Mouse (Mus musculus): ENCODE data around the gene Aven. TPM values are rescaled to one million over a fixed set of nuclear protein-coding genes. Genes with fewer than 3 reads are reported as not detected.

Aven gene
- 1 to 10 TPM; 5.6 to 8.1 TPM for total RNA-seq (2023)

DNA sequence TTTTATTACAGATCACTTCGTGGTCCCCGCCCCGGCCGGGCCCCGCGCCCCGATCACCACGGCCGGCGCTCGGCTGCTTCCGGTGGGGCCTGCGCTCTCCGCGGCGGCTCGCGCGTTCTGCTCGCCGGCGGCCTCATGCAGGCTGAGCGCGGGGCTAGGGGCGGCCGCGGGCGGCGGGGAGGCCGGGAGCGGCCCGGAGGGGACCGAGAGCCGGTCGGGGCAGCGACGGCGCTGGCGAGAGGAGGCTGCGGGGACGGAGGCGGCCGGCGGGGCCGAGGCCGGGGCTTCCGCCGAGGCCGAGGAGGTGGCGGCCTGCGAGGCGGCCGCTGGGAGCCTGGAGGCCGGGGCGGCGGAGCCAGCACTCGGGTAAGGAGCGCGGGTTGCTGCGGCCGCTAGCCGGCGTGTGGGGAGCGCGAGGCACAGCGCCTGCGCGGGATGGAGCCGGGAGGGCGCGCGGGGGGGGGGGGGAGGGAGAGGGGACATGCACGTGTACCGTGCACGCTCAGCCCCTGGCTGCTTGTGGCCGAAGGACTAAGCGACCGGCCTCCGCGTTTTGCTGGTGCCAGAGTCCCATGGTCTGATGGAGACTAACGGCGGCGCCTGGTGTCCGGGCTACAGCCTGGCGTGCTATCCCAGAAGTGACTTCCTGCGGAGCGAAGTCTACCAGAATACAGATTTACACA is at the start of gene Aven:
Gene Aven (plus strand): TSS at position 109 of the 683 bp plus-strand sequence.

DNA sequence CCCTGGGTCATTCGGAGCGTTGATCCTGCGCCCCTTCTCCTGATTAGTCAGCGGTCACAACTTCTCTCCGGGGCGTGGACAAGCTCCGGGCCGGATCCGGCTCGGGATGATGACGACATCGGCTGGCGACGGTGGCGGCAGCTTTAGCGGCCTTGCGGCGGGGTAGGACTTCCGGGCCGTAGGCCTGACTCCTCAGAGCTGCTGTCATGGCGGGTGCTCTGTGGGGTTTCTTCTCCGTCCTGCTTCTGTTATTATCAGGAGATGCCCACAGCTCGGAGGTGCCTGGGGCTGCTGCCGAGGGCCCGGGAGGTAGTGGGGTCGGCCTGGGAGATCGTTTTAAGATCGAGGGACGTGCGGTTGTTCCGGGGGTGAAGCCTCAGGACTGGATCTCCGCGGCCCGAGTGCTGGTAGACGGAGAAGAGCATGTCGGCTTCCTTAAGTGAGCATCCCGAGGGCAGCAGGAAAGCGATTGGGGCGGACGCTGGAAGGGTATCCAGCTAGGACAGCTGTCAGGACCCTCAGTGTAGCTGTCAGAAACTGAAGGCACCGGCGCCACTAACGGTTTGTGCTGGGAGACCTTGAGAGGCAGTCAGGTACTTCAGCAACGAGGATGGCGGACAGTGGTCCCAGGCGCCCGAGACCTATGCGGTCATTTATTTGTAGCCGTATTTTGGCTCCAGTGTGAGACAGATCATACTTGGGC is 37.8 kb upstream of the Aven start, which contains the start of gene Emc7:
Gene Emc7 (plus strand): TSS at position 136 of the 703 bp plus-strand sequence.

DNA sequence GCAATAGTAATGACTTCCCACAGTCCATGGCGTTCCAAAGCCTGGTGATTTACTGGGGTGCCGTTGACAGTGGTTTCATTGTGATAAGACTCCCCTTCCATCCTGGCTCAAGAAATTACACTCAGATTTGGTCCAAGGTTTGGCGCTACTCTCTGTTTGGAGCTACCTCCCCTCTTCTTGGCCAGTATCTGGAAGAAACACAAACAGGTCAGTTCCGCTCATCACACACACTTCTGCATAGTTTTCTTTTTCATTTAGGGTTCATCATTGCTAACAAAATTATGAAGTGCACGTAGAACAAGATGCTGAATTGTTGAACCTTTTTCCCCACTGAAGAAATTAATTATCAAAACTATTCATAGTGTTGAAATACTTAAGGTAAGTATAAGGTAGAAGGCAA is 12.1 kb upstream of the Aven start, which contains the start of gene Chrm5:
Gene Chrm5 (minus strand): TSS at position 101 of the 400 bp plus-strand sequence.

Other genes with a start within 250 kb of the Aven start
- gene Nutm1, start 233.7 kb upstream of the Aven start, total RNA-seq (2023) = not detected
- 10 to 100 TPM; 19.7 to 26.5 TPM for gene Nop10, start 231.0 kb upstream of the Aven start, total RNA-seq (2023)
- 100 to 1,000 TPM; 182 to 212 TPM for gene Slc12a6, start 227.1 kb upstream of the Aven start, total RNA-seq (2023)
- not detected for gene Gm21985, start 226.7 kb upstream of the Aven start, total RNA-seq (2023)
- gene Emc4, start 124.9 kb upstream of the Aven start, total RNA-seq (2023) = 10 to 100 TPM; 17.2 to 23.2 TPM
- gene Katnbl1, start 113.8 kb upstream of the Aven start, total RNA-seq (2023) = 1 to 10 TPM; 6.8 to 7.0 TPM
- gene Emc7, start 38.0 kb upstream of the Aven start, total RNA-seq (2023) = 1 to 10 TPM; 8.0 to 8.7 TPM
- not detected for gene Chrm5, start 12.2 kb upstream of the Aven start, total RNA-seq (2023)